Mouse (Mus musculus): ENCODE data around the gene Ankrd39. TPM values are rescaled to one million over a fixed set of nuclear protein-coding genes. Genes with fewer than 3 reads are reported as not detected.
A peak's percentile ranks its signal among the peaks of the same experiment; 100 is the strongest.

Gene Ankrd39
- polyA plus RNA-seq, 1 experiment from 2014 or later = 23.3 TPM

GRCm38 (mm10) chr1:36587860-36588259, 40.6 kb upstream of the Ankrd39 start:
- H3K9ac ChIP-seq (ENCODE audit: low read length) = no peak overlapping the region
- H3K4me3 ChIP-seq (ENCODE audit: low read length) = no peak overlapping the region
- no peak for ATAC-seq (ENCODE audit: low read depth)
- WGBS = 73% methylated on average over 6 of the region's 6 CpGs
- peak overlapping the region; percentile 77; the same call in 1 of the 2 replicates for H3K27ac ChIP-seq (ENCODE audit: low read length)
- H3K4me2 ChIP-seq (ENCODE audit: low read depth, low read length) = no peak overlapping the region
- no peaks in the 10 kb centered on the region for H3K9me3 ChIP-seq (ENCODE audit: control insufficient read depth, low read length)
- H3K27me3 ChIP-seq (ENCODE audit: control insufficient read depth, insufficient read depth, low read depth, low read length) = no peaks in the 10 kb centered on the region
- peaks cover 44% of the 10 kb centered on the region for H3K4me1 ChIP-seq (replicated peaks; ENCODE audit: control insufficient read depth, insufficient read depth, low read length)
- no peaks in the 10 kb centered on the region for H3K36me3 ChIP-seq (ENCODE audit: control insufficient read depth, insufficient read depth, low read length)

GRCm38 (mm10) chr1:36586288-36586687, 39.0 kb upstream of the Ankrd39 start:
- Histone ChIP-seq H3K36me3 (ENCODE audit: control insufficient read depth, insufficient read depth, low read length) (no peaks in the 10 kb centered on the region), H3K27ac (ENCODE audit: low read length) (no peak overlapping the region), H3K27me3 (ENCODE audit: control insufficient read depth, insufficient read depth, low read depth, low read length) (no peaks in the 10 kb centered on the region), H3K9ac (ENCODE audit: low read length) (no peak overlapping the region), H3K4me2 (ENCODE audit: low read depth, low read length) (no peak overlapping the region), H3K4me1 (replicated peaks; ENCODE audit: control insufficient read depth, insufficient read depth, low read length) (peaks cover 36% of the 10 kb centered on the region), H3K9me3 (ENCODE audit: control insufficient read depth, low read length) (no peaks in the 10 kb centered on the region), H3K4me3 (ENCODE audit: low read length) (no peak overlapping the region)
- ATAC-seq (ENCODE audit: low read depth) = no peak
- 40% methylated on average over 4 of the region's 4 CpGs for WGBS

GRCm38 (mm10) chr1:36583408-36584116, 36.3 kb upstream of the Ankrd39 start:
- Histone ChIP-seq H3K27ac (ENCODE audit: low read length) (no peak overlapping the region), H3K27me3 (ENCODE audit: control insufficient read depth, insufficient read depth, low read depth, low read length) (no peaks in the 10 kb centered on the region), H3K9ac (ENCODE audit: low read length) (no peak overlapping the region), H3K36me3 (ENCODE audit: control insufficient read depth, insufficient read depth, low read length) (no peaks in the 10 kb centered on the region), H3K4me3 (ENCODE audit: low read length) (no peak overlapping the region), H3K4me2 (ENCODE audit: low read depth, low read length) (no peak overlapping the region), H3K9me3 (ENCODE audit: control insufficient read depth, low read length) (no peaks in the 10 kb centered on the region), H3K4me1 (replicated peaks; ENCODE audit: control insufficient read depth, insufficient read depth, low read length) (peaks cover 33% of the 10 kb centered on the region)
- ATAC-seq (ENCODE audit: low read depth) = no peak
- WGBS = 65% methylated on average over 8 of the region's 8 CpGs

GRCm38 (mm10) chr1:36582211-36582610, 35.0 kb upstream of the Ankrd39 start:
- no peaks in the 10 kb centered on the region for H3K36me3 ChIP-seq (ENCODE audit: control insufficient read depth, insufficient read depth, low read length)
- no peak overlapping the region for H3K27ac ChIP-seq (ENCODE audit: low read length)
- no peak overlapping the region for H3K4me3 ChIP-seq (ENCODE audit: low read length)
- 72% methylated on average over 8 of the region's 8 CpGs for WGBS
- no peaks in the 10 kb centered on the region for H3K9me3 ChIP-seq (ENCODE audit: control insufficient read depth, low read length)
- no peak for ATAC-seq (ENCODE audit: low read depth)
- H3K4me2 ChIP-seq (ENCODE audit: low read depth, low read length) = no peak overlapping the region
- H3K27me3 ChIP-seq (ENCODE audit: control insufficient read depth, insufficient read depth, low read depth, low read length) = no peaks in the 10 kb centered on the region
- peaks cover 25% of the 10 kb centered on the region for H3K4me1 ChIP-seq (replicated peaks; ENCODE audit: control insufficient read depth, insufficient read depth, low read length)
- H3K9ac ChIP-seq (ENCODE audit: low read length) = no peak overlapping the region

GRCm38 (mm10) chr1:36581260-36581659, 34.0 kb upstream of the Ankrd39 start:
- no peaks in the 10 kb centered on the region for H3K9me3 ChIP-seq (ENCODE audit: control insufficient read depth, low read length)
- no peak for ATAC-seq (ENCODE audit: low read depth)
- peaks cover 28% of the 10 kb centered on the region for H3K4me1 ChIP-seq (replicated peaks; ENCODE audit: control insufficient read depth, insufficient read depth, low read length)

GRCm38 (mm10) chr1:36580384-36581207, 33.4 kb upstream of the Ankrd39 start:
- Histone ChIP-seq H3K27ac (ENCODE audit: low read length) (peak overlapping the region; percentile 82), H3K27me3 (ENCODE audit: control insufficient read depth, insufficient read depth, low read depth, low read length) (no peaks in the 10 kb centered on the region), H3K36me3 (ENCODE audit: control insufficient read depth, insufficient read depth, low read length) (no peaks in the 10 kb centered on the region), H3K4me2 (ENCODE audit: low read depth, low read length) (peak overlapping the region; percentile 53), H3K4me3 (ENCODE audit: low read length) (peak overlapping the region; percentile 36), H3K9me3 (ENCODE audit: control insufficient read depth, low read length) (no peaks in the 10 kb centered on the region), H3K9ac (ENCODE audit: low read length) (peak overlapping the region; percentile 61), H3K4me1 (replicated peaks; ENCODE audit: control insufficient read depth, insufficient read depth, low read length) (peaks cover 29% of the 10 kb centered on the region)
- 2% methylated on average over 17 of the region's 17 CpGs for WGBS
- ATAC-seq (ENCODE audit: low read depth) = peak; percentile 94

More at GRCm38 (mm10) chr1:36581260-36581659, 34.0 kb upstream of the Ankrd39 start:
- H3K27me3 ChIP-seq (ENCODE audit: control insufficient read depth, insufficient read depth, low read depth, low read length) = no peaks in the 10 kb centered on the region
- no peaks in the 10 kb centered on the region for H3K36me3 ChIP-seq (ENCODE audit: control insufficient read depth, insufficient read depth, low read length)
- peak overlapping the region; percentile 82 for H3K27ac ChIP-seq (ENCODE audit: low read length)
- H3K4me2 ChIP-seq (ENCODE audit: low read depth, low read length) = no peak overlapping the region
- no peak overlapping the region for H3K4me3 ChIP-seq (ENCODE audit: low read length)
- 77% methylated on average over 5 of the region's 5 CpGs for WGBS
- H3K9ac ChIP-seq (ENCODE audit: low read length) = peak overlapping the region; percentile 61; the same call in 1 of the 2 replicates

- Histone ChIP-seq H3K9me3 (ENCODE audit: control insufficient read depth, low read length) (no peaks in the 10 kb centered on the region), H3K4me2 (ENCODE audit: low read depth, low read length) (peak overlapping the region; percentile 53), H3K4me3 (ENCODE audit: low read length) (peak overlapping the region; percentile 36; the same call in 1 of the 2 replicates), H3K36me3 (ENCODE audit: control insufficient read depth, insufficient read depth, low read length) (no peaks in the 10 kb centered on the region), H3K4me1 (replicated peaks; ENCODE audit: control insufficient read depth, insufficient read depth, low read length) (peaks cover 34% of the 10 kb centered on the region), H3K27ac (ENCODE audit: low read length) (peak overlapping the region; percentile 82), H3K9ac (ENCODE audit: low read length) (peak overlapping the region; percentile 61), H3K27me3 (ENCODE audit: control insufficient read depth, insufficient read depth, low read depth, low read length) (no peaks in the 10 kb centered on the region)
- peak; percentile 65 for ATAC-seq (ENCODE audit: low read depth)
- 28% methylated on average over 6 of the region's 6 CpGs for WGBS
Measured at GRCm38 (mm10) chr1:36579974-36580383, 32.7 kb upstream of the Ankrd39 start.

GRCm38 (mm10) chr1:36576991-36577675, 29.9 kb upstream of the Ankrd39 start:
- ATAC-seq (ENCODE audit: low read depth) = no peak
- Histone ChIP-seq H3K27ac (ENCODE audit: low read length) (no peak overlapping the region), H3K4me3 (ENCODE audit: low read length) (no peak overlapping the region), H3K36me3 (ENCODE audit: control insufficient read depth, insufficient read depth, low read length) (no peaks in the 10 kb centered on the region), H3K4me2 (ENCODE audit: low read depth, low read length) (no peak overlapping the region), H3K27me3 (ENCODE audit: control insufficient read depth, insufficient read depth, low read depth, low read length) (no peaks in the 10 kb centered on the region), H3K9me3 (ENCODE audit: control insufficient read depth, low read length) (no peaks in the 10 kb centered on the region), H3K9ac (ENCODE audit: low read length) (no peak overlapping the region), H3K4me1 (replicated peaks; ENCODE audit: control insufficient read depth, insufficient read depth, low read length) (peaks cover 48% of the 10 kb centered on the region)
- WGBS = 70% methylated on average over 6 of the region's 6 CpGs

- Histone ChIP-seq H3K27me3 (ENCODE audit: control insufficient read depth, insufficient read depth, low read depth, low read length) (no peaks in the 10 kb centered on the region), H3K9ac (ENCODE audit: low read length) (no peak overlapping the region), H3K4me2 (ENCODE audit: low read depth, low read length) (no peak overlapping the region), H3K27ac (ENCODE audit: low read length) (no peak overlapping the region), H3K4me1 (replicated peaks; ENCODE audit: control insufficient read depth, insufficient read depth, low read length) (peaks cover 46% of the 10 kb centered on the region), H3K36me3 (ENCODE audit: control insufficient read depth, insufficient read depth, low read length) (no peaks in the 10 kb centered on the region), H3K9me3 (ENCODE audit: control insufficient read depth, low read length) (no peaks in the 10 kb centered on the region), H3K4me3 (ENCODE audit: low read length) (no peak overlapping the region)
- 46% methylated on average over 6 of the region's 6 CpGs for WGBS
- ATAC-seq (ENCODE audit: low read depth) = no peak
Measured at GRCm38 (mm10) chr1:36575347-36575746, 28.1 kb upstream of the Ankrd39 start.

All from lung, embryonic 16.5 days (tissue).